Mouse (Mus musculus) ES-Bruce4 (cell line): Measurements from ENCODE around the gene Madcam1. TPM values are rescaled to one million over a fixed set of nuclear protein-coding genes. Genes with fewer than 3 reads are reported as not detected.
A peak's percentile ranks its signal among the peaks of the same experiment; 100 is the strongest.

Source experiments
- H3K27ac ChIP-seq: 2 replicates; pipeline ENCODE4 v1.5.1; 2012; ENCODE audit warnings: low read length, inconsistent platforms; ENCODE audit not compliant: insufficient read depth
- H3K27me3 ChIP-seq: 2 replicates; pipeline ENCODE4 v1.6.1; 2012; ENCODE audit warnings: mild to moderate bottlenecking, low read length, inconsistent platforms; ENCODE audit not compliant: control insufficient read depth, poor library complexity, insufficient read depth, severe bottlenecking
- H3K36me3 ChIP-seq: 2 replicates; pipeline ENCODE4 v1.6.1; 2012; ENCODE audit warnings: inconsistent platforms, mild to moderate bottlenecking, low read length, moderate library complexity; ENCODE audit not compliant: control insufficient read depth, poor library complexity, insufficient read depth, severe bottlenecking
- H3K4me1 ChIP-seq: one replicate; pipeline ENCODE4 v1.8.1; 2011; ENCODE audit warnings: low read length; ENCODE audit not compliant: control insufficient read depth, insufficient read depth
- H3K4me3 ChIP-seq: 2 replicates; pipeline ENCODE4 v1.5.1; 2011; ENCODE audit warnings: low read depth, mild to moderate bottlenecking, low read length
- H3K9ac ChIP-seq: 2 replicates; pipeline ENCODE4 v1.6.1; 2012; ENCODE audit warnings: low read depth, mild to moderate bottlenecking, inconsistent platforms; ENCODE audit not compliant: poor library complexity, severe bottlenecking
- H3K9me3 ChIP-seq: replicated peaks from 2 replicates; pipeline ENCODE4 v1.6.1; 2012; ENCODE audit warnings: mild to moderate bottlenecking, low read length, inconsistent platforms; ENCODE audit not compliant: control insufficient read depth, poor library complexity, insufficient read depth, severe bottlenecking
- CTCF ChIP-seq: IDR thresholded peaks from one replicate; pipeline ENCODE4 v1.8.1; 2011; ENCODE audit warnings: low read depth, low read length
- EP300 ChIP-seq: IDR thresholded peaks from 2 replicates; pipeline ENCODE4 v1.6.1; 2011; ENCODE audit warnings: low read depth, low read length; ENCODE audit not compliant: insufficient read depth
- POLR2A ChIP-seq: IDR thresholded peaks from one replicate; pipeline ENCODE4 v1.8.1; 2011; ENCODE audit warnings: low read length; ENCODE audit not compliant: insufficient read depth
- polyA plus RNA-seq: library from polyadenylated mRNA; stranded (reverse); fragments of >200 nt; gene quantifications from 2 replicates; pipeline ENCODE4 v1.2.4, GENCODE M21; 2011; ENCODE audit warnings: low read depth; ENCODE audit not compliant: missing spikeins, insufficient read depth, insufficient read length

Gene Madcam1
- polyA plus RNA-seq, 1 experiment, result 2.6 TPM

DNA sequence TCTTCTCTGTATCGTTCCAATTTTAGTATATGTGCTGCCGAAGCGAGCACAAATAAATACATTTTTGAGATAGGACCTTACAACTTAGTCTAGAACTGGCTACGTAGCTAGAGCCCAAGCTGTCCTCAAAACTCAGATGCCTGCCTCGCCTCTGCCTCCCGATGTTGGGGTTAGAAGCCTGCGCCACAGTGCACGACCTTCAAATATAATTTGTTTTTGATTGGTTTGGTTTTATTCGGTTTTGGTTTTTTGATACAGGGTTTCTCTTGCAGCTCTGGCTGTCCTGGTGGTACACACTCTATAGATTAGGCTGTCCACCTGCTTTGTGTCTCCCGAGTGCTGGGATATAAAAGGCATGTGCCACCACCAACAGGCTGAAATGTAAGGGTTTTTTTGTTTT is 39.2 kb downstream of the Madcam1 start:
- H3K9me3 ChIP-seq, result no peaks in the 10 kb centered on the region
- H3K27ac ChIP-seq, result peak overlapping the region; percentile 44
- H3K9ac ChIP-seq, result peak overlapping the region; percentile 43
- TF ChIP-seq CTCF, result no peak
- TF ChIP-seq EP300, result no peak
- no peak for TF ChIP-seq POLR2A
- peak overlapping the region; percentile 55 for H3K4me3 ChIP-seq
- no peaks in the 10 kb centered on the region; the same call in 1 of the 2 replicates for H3K36me3 ChIP-seq
- peaks cover 2% of the 10 kb centered on the region for H3K4me1 ChIP-seq
- no peaks in the 10 kb centered on the region for H3K27me3 ChIP-seq

DNA sequence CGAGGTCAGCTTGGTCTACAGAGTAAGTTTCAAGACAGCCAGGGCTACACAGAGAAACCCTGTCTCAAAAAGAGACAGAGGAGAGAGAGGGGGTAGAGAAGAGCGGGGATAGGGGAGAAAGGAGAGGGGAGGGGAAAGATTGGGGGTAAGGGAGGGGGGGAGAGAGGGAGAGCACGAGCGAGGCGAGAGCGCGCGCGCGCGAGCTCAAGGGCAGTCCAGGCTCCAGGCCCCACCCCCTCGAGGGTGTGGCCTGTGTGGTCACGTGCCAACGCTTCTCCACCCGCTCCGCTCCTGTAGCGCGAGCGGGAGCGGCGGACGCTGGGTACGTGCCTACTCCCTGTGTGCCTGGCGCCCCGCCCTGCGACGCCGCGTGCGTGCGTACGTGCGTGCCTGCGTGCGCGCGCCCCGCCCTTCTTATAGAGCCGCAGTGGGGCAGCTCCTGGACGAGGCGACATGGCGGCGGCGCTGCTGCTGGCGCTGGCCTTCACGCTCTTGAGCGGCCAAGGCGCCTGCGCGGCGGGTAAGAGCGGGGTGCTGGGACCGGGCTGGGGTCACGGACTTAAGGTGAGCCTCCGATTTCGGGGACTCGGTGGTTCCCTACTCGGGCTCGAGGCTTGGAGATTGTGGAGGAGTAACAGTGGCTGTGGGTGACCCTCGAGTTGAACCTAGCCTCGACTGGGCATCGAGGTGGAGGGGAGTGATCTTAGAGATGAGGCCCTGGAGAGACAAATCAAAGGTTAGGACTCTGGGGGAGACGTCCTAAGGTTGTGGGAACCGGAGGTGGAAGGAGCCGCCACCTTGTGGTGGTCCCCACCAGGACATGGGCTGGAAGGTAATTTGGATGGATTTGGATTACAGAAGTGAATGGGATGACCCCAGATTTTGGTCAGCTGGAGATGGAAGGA is 40.0 kb downstream of the Madcam1 start, which contains the start of gene Bsg:
Bsg (plus strand) TSS at position 427 of the 905 bp plus-strand sequence.
- H3K9me3 ChIP-seq, result no peaks in the 10 kb centered on the region
- peak within 1 kb of the TSS; percentile 85 for H3K9ac ChIP-seq
- H3K27ac ChIP-seq, result peak within 1 kb of the TSS; percentile 44
- peak; percentile 36 for TF ChIP-seq CTCF
- peak; percentile 86 for TF ChIP-seq POLR2A
- 0 out of 2 replicates have a peak, but pooled peaks have one; percentile 56 for TF ChIP-seq EP300
- H3K27me3 ChIP-seq, result no peaks in the 10 kb centered on the region
- peak within 1 kb of the TSS; percentile 76 for H3K4me3 ChIP-seq
- H3K4me1 ChIP-seq, result peaks cover 2% of the 10 kb centered on the region
- H3K36me3 ChIP-seq, result no peaks in the 10 kb centered on the region; the same call in 1 of the 2 replicates

DNA sequence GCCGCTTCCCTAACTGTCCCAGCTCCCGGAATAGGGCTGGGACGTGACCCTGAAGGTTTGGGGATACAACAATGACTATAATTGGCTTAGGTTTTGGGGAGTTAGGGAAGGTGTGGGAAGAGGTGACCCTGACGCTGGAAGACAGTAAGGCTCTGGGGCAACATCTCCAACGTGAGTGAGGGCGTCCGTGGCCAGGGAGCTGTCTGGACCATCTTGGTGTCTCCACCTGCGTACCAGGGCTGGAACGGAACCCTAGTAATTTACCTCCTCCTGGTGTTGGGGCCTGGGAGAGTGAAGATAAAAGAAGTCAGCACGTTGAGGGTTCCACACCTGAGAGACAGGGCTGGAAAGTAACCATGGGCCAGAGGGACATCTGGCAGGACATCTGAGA is 40.6 kb downstream of the Madcam1 start:
- Histone ChIP-seq H3K4me3 (peak overlapping the region; percentile 76), H3K9me3 (no peaks in the 10 kb centered on the region), H3K9ac (peak overlapping the region; percentile 85), H3K4me1 (peaks cover 2% of the 10 kb centered on the region), H3K27ac (no peak overlapping the region), H3K36me3 (peaks cover 5% of the 10 kb centered on the region), H3K27me3 (no peaks in the 10 kb centered on the region)
- no peak for TF ChIP-seq POLR2A
- TF ChIP-seq CTCF, result no peak
- no peak for TF ChIP-seq EP300

DNA sequence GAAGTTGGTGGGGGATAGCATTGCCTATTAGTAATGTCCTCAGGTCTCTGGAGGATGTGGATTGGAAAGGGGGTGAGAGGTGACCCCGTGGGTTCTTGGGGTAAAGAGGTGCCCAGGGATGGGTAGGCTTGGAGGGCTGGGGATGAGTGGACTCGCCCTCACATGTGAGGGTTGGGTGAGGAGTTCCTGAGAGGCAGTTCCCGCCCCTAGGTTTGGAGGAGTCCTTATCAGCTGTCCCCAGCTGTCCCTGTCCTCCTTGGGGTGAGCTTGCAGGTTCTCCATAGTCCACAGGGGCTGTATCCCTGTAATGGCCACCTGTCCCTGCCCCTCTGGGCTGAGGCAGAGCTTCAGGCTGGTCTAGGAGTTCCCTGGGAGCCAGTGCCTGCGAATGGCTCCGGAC is 41.6 kb downstream of the Madcam1 start:
- H3K9me3 ChIP-seq, result no peaks in the 10 kb centered on the region
- H3K4me1 ChIP-seq, result peaks cover 2% of the 10 kb centered on the region
- TF ChIP-seq CTCF, result no peak
- no peak for TF ChIP-seq EP300
- TF ChIP-seq POLR2A, result no peak
- H3K36me3 ChIP-seq, result peaks cover 14% of the 10 kb centered on the region
- no peaks in the 10 kb centered on the region for H3K27me3 ChIP-seq
- H3K9ac ChIP-seq, result peak overlapping the region; percentile 85
- H3K4me3 ChIP-seq, result peak overlapping the region; percentile 76
- no peak overlapping the region; the same call in 1 of the 2 replicates for H3K27ac ChIP-seq

DNA sequence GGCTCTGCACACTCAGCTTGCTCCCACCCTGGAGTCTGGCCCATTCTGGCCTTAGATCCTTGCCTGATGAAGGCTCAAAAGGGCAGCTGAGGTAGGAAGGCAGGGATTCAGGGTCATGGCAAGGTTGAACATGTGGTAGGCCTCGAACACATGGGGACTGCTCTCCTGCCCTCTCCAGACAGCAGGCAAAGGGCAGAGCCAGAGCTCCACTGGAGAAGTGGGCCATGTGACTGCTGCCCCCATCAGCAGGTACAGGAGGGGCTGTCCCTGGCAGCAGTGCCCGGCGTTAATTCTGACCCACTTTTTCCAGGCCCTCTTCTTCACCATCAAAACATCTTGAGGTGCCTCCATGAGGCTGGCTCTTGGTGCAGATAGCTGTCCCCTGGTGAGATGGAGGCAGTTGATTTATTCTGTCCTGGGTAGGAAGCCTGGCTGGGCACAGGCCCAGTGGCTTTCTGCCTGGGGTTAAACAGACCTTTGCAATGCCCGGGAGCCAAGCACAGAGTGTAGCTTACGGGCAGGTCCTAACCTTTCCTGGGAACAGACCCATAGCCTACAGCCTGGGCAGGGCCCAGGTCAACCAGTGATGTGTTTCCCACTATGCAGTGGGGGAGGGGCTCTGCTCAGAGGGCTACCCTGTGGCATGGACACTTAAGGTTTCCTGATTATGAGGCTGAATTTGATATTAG is 42.2 kb downstream of the Madcam1 start:
- peak overlapping the region; percentile 85; the same call in 1 of the 2 replicates for H3K9ac ChIP-seq
- no peak overlapping the region; the same call in 1 of the 2 replicates for H3K27ac ChIP-seq

More for the DNA sequence above, 42.2 kb downstream of the Madcam1 start:
- TF ChIP-seq POLR2A (no peak), EP300 (0 out of 2 replicates have a peak, but pooled peaks have one; percentile 3), CTCF (no peak)
- Histone ChIP-seq H3K4me1 (peaks cover 2% of the 10 kb centered on the region), H3K27me3 (no peaks in the 10 kb centered on the region), H3K4me3 (peak overlapping the region; percentile 76), H3K9me3 (no peaks in the 10 kb centered on the region), H3K36me3 (peaks cover 18% of the 10 kb centered on the region)
